Mouse (Mus musculus): ENCODE measurements around the gene Coasy. TPM values are rescaled to one million over a fixed set of nuclear protein-coding genes. Genes with fewer than 3 reads are reported as not detected.
A peak's percentile ranks its signal among the peaks of the same experiment; 100 is the strongest.

The Coasy gene
- polyA plus RNA-seq, 1 experiment from 2014 or later = 54.9 TPM

DNA sequence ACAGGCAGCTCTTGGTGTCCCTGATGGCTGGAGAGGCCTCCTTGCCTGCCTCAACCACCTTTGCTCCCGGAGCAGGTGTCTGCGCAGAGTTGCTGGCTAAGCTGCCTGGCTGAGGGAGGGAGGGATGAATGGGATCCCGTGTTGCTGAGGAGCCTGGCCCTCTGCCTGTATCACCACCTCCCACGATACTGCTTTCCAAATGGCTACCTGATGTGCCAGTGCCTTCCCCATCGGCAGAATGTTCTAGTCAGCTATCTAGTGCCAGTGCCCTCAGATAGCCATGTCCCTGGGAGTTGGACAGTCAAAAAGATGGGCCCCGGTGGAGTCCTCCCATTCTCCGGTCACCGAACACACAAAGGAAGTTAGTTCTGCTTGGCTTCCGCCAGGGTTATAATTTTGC lies 32.0 kb upstream of the Coasy start:
- H3K27me3 ChIP-seq (replicated peaks; ENCODE audit: control insufficient read depth, insufficient read depth, low read length) = no peaks in the 10 kb centered on the region
- H3K9ac ChIP-seq (ENCODE audit: low read length) = no peak overlapping the region
- 86% methylated on average over 9 of the region's 9 CpGs for WGBS
- no peaks in the 10 kb centered on the region for H3K4me1 ChIP-seq (ENCODE audit: control insufficient read depth, insufficient read depth, low read length)
- no peak overlapping the region for H3K4me2 ChIP-seq (ENCODE audit: low read length)
- no peak overlapping the region for H3K27ac ChIP-seq (ENCODE audit: low read depth, low read length)
- H3K36me3 ChIP-seq (ENCODE audit: control insufficient read depth, insufficient read depth, low read length) = peaks cover 89% of the 10 kb centered on the region
- H3K4me3 ChIP-seq (ENCODE audit: low read depth, low read length) = no peak overlapping the region
- ATAC-seq = no peak
- no peak for DNase-seq (ENCODE audit: low spot score)
- no peaks in the 10 kb centered on the region for H3K9me3 ChIP-seq (replicated peaks; ENCODE audit: control insufficient read depth, low read length)

DNA sequence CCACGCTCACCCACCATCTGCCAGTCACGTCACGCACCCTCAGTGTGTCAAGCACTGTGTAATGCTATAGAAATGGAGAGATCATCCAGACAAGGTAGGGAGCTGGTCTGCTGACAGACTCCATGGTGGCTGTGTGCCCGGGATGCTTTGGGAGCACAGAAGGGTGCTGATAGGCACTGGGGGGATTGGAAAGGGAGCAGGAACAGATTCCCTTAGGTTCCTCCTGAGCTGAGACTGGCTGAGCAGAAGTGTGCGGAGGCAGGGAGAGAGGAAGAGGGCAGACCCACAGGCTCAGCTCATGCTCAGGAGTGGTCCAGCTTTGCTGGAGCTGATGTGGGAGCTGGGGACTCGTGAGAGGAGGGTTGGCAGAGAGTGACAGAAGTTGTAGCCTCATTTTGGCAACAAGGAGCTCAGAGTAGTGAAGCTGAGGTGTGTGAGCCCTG lies 31.3 kb upstream of the Coasy start:
- H3K4me1 ChIP-seq (ENCODE audit: control insufficient read depth, insufficient read depth, low read length) = no peaks in the 10 kb centered on the region
- DNase-seq (ENCODE audit: low spot score) (no peak), ATAC-seq (no peak)
- no peak overlapping the region for H3K27ac ChIP-seq (ENCODE audit: low read depth, low read length)
- no peak overlapping the region for H3K4me3 ChIP-seq (ENCODE audit: low read depth, low read length)
- H3K9ac ChIP-seq (ENCODE audit: low read length) = no peak overlapping the region
- H3K36me3 ChIP-seq (ENCODE audit: control insufficient read depth, insufficient read depth, low read length) = peaks cover 89% of the 10 kb centered on the region
- H3K27me3 ChIP-seq (replicated peaks; ENCODE audit: control insufficient read depth, insufficient read depth, low read length) = no peaks in the 10 kb centered on the region
- H3K9me3 ChIP-seq (replicated peaks; ENCODE audit: control insufficient read depth, low read length) = no peaks in the 10 kb centered on the region
- WGBS = 87% methylated on average over 6 of the region's 6 CpGs
- no peak overlapping the region for H3K4me2 ChIP-seq (ENCODE audit: low read length)

DNA sequence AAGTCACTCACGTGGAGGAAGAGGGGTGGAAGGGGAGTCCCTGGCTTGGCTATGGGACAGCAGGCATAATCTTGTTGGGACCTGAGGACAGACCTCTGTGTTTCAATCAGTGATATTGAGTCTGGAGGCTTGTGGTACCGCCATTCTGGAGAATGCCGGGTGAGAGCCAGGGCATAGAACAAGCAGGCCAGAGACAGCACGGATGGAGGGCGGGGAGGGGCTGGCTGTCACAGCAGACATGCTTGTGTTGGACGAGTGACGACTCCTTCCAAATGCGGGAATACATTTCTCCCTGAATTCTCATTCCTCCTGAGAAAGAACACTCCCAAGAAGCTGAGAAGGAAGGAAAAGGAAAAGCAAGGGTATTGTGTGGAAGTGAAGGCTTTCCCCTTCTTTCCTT lies 30.7 kb upstream of the Coasy start:
- no peaks in the 10 kb centered on the region for H3K4me1 ChIP-seq (ENCODE audit: control insufficient read depth, insufficient read depth, low read length)
- H3K4me2 ChIP-seq (ENCODE audit: low read length) = no peak overlapping the region
- H3K9me3 ChIP-seq (replicated peaks; ENCODE audit: control insufficient read depth, low read length) = no peaks in the 10 kb centered on the region
- DNase-seq (ENCODE audit: low spot score) = no peak
- no peak overlapping the region for H3K9ac ChIP-seq (ENCODE audit: low read length)
- WGBS = 75% methylated on average over 8 of the region's 8 CpGs
- ATAC-seq = no peak
- H3K4me3 ChIP-seq (ENCODE audit: low read depth, low read length) = no peak overlapping the region
- no peaks in the 10 kb centered on the region for H3K27me3 ChIP-seq (replicated peaks; ENCODE audit: control insufficient read depth, insufficient read depth, low read length)
- H3K27ac ChIP-seq (ENCODE audit: low read depth, low read length) = no peak overlapping the region
- peaks cover 89% of the 10 kb centered on the region for H3K36me3 ChIP-seq (ENCODE audit: control insufficient read depth, insufficient read depth, low read length)

DNA sequence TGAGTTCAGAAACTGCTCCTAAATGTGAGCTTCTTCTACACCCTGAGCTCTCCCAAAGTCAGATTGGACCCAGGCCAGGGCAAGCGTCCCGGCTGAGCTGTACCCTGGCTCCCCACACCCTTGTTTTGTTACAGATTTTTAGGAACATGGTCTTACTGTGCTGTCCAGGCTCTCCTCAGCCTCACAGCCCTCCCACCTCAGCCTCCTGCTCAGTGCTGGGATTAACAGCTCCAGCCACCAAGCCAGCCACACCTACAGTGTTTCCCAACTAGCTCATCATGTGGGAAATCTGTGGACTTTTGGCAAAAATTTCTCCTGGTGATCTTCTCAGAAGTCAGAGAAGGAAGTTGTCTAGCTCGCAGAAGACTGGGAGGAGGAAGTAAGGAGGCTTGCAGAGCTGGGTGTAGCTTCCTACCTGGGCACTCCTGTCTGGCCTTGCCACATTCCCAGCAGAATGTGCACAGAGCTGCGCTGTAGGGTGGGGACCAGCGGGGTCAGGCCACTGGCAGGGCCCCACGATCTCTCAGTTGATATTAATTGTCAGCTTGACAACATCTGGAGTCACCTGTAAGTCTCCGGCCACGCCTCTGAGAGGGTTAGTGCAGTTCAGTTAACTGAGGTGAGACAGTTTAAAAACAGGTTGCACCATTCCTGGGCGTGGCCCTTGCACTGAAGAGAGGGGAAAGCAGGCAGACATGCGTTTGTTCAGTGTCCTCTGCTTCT lies 29.5 kb upstream of the Coasy start:
- Histone ChIP-seq H3K4me2 (ENCODE audit: low read length) (no peak overlapping the region), H3K27ac (ENCODE audit: low read depth, low read length) (no peak overlapping the region), H3K9ac (ENCODE audit: low read length) (no peak overlapping the region), H3K9me3 (replicated peaks; ENCODE audit: control insufficient read depth, low read length) (no peaks in the 10 kb centered on the region), H3K27me3 (replicated peaks; ENCODE audit: control insufficient read depth, insufficient read depth, low read length) (no peaks in the 10 kb centered on the region), H3K4me1 (ENCODE audit: control insufficient read depth, insufficient read depth, low read length) (no peaks in the 10 kb centered on the region), H3K4me3 (ENCODE audit: low read depth, low read length) (no peak overlapping the region), H3K36me3 (ENCODE audit: control insufficient read depth, insufficient read depth, low read length) (peaks cover 88% of the 10 kb centered on the region)
- no peak for ATAC-seq
- DNase-seq (ENCODE audit: low spot score) = no peak
- WGBS = 95% methylated on average over 10 of the region's 10 CpGs

DNA sequence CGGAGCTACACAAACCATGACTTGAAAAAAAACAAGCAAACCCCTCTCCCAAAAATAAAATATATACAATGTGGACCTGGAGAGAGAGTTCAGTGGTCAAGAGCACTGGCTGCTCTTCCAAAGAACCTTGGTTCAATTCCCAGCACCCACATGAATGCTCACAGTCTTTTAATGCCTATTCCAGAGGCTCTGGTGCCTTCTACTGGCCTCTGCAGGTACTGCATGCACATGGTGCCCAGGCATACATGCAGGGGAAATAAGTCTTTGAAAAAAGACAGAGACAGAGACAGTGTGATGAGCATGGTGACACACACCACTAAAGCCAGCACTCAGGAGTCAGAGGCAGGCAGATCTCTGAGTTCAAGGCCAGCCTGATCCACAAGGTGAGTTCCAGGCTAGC lies 28.4 kb upstream of the Coasy start:
- DNase-seq (ENCODE audit: low spot score) (no peak), ATAC-seq (no peak)
- H3K36me3 ChIP-seq (ENCODE audit: control insufficient read depth, insufficient read depth, low read length) = peaks cover 85% of the 10 kb centered on the region
- no peak overlapping the region for H3K4me3 ChIP-seq (ENCODE audit: low read depth, low read length)
- H3K4me1 ChIP-seq (ENCODE audit: control insufficient read depth, insufficient read depth, low read length) = no peaks in the 10 kb centered on the region
- 93% methylated on average over 1 of the region's 1 CpGs for WGBS
- no peak overlapping the region for H3K27ac ChIP-seq (ENCODE audit: low read depth, low read length)
- no peak overlapping the region for H3K4me2 ChIP-seq (ENCODE audit: low read length)
- H3K9ac ChIP-seq (ENCODE audit: low read length) = no peak overlapping the region
- no peaks in the 10 kb centered on the region for H3K27me3 ChIP-seq (replicated peaks; ENCODE audit: control insufficient read depth, insufficient read depth, low read length)
- no peaks in the 10 kb centered on the region for H3K9me3 ChIP-seq (replicated peaks; ENCODE audit: control insufficient read depth, low read length)

DNA sequence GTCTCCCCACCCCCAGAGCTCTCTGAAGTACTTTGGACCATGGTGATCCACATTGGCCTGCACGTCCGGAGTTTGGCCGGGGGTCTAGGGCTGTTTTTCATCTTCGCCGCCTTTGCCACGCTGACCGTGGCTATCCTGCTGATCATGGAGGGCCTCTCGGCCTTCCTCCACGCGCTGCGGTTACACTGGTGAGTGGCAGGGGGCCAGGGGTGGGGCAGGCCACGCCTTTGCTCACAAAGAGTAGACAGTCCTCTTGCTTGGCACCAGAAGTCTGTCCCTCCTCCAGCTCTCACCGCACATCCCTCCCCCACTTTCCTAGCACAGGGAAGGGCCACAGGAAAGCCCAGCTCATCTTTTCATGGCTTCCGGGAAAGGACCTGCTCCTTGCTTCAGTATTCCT lies 26.9 kb upstream of the Coasy start:
- DNase-seq (ENCODE audit: low spot score) (no peak), ATAC-seq (no peak)
- H3K4me2 ChIP-seq (ENCODE audit: low read length) = no peak overlapping the region
- H3K36me3 ChIP-seq (ENCODE audit: control insufficient read depth, insufficient read depth, low read length) = peaks cover 79% of the 10 kb centered on the region
- H3K27me3 ChIP-seq (replicated peaks; ENCODE audit: control insufficient read depth, insufficient read depth, low read length) = no peaks in the 10 kb centered on the region
- no peak overlapping the region for H3K4me3 ChIP-seq (ENCODE audit: low read depth, low read length)
- H3K4me1 ChIP-seq (ENCODE audit: control insufficient read depth, insufficient read depth, low read length) = no peaks in the 10 kb centered on the region
- no peaks in the 10 kb centered on the region for H3K9me3 ChIP-seq (replicated peaks; ENCODE audit: control insufficient read depth, low read length)
- no peak overlapping the region for H3K9ac ChIP-seq (ENCODE audit: low read length)
- no peak overlapping the region for H3K27ac ChIP-seq (ENCODE audit: low read depth, low read length)
- WGBS = 87% methylated on average over 14 of the region's 14 CpGs

DNA sequence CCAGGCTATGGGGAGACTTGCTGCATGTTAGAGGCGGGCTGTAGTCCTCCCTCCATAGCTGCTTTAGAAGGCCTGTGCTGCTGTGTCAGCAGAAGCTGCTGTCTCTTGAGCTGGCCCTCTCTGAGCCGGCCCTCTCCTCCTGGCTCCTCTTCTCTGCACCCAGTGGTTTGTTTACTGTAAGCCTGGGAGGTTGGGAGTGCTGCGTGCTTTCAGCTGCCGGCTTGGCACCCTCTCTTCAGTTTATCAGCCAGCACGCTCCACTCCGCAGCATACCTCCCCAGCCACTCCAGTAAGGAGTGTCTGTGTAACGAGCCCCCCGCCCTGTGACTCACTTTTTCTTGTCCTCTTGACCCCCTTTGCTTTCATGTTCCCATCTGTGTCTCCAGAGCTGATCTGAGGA lies 25.5 kb upstream of the Coasy start:
- Histone ChIP-seq H3K4me2 (ENCODE audit: low read length) (no peak overlapping the region), H3K27ac (ENCODE audit: low read depth, low read length) (no peak overlapping the region), H3K9me3 (replicated peaks; ENCODE audit: control insufficient read depth, low read length) (no peaks in the 10 kb centered on the region), H3K4me3 (ENCODE audit: low read depth, low read length) (no peak overlapping the region), H3K27me3 (replicated peaks; ENCODE audit: control insufficient read depth, insufficient read depth, low read length) (no peaks in the 10 kb centered on the region), H3K9ac (ENCODE audit: low read length) (no peak overlapping the region), H3K36me3 (ENCODE audit: control insufficient read depth, insufficient read depth, low read length) (peaks cover 78% of the 10 kb centered on the region), H3K4me1 (ENCODE audit: control insufficient read depth, insufficient read depth, low read length) (no peaks in the 10 kb centered on the region)
- no peak for ATAC-seq
- DNase-seq (ENCODE audit: low spot score) = no peak
- 54% methylated on average over 8 of the region's 8 CpGs for WGBS

DNA sequence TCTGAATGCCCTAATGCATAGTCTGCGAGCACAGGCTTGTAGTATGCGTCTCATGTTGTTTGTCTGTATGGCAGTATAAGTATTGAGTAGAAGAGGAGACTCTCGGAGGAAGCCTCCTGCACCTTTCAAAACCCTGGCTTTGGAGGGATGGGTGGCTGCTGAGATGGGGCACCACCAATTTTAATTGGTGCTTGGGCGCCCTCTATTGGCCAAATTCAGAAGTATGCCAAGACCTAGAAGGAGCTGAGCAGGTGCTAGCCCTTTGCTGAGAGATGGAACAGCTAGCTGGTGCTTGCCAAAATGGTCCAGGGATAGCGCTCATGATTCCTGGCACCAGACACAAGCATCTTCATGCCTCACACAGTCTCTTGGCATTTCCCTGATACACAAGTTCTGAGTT lies 24.5 kb upstream of the Coasy start:
- no peaks in the 10 kb centered on the region for H3K27me3 ChIP-seq (replicated peaks; ENCODE audit: control insufficient read depth, insufficient read depth, low read length)
- 29% methylated on average over 5 of the region's 5 CpGs for WGBS
- H3K27ac ChIP-seq (ENCODE audit: low read depth, low read length) = no peak overlapping the region
- no peak overlapping the region for H3K4me3 ChIP-seq (ENCODE audit: low read depth, low read length)
- no peaks in the 10 kb centered on the region for H3K9me3 ChIP-seq (replicated peaks; ENCODE audit: control insufficient read depth, low read length)
- no peak overlapping the region for H3K9ac ChIP-seq (ENCODE audit: low read length)
- no peaks in the 10 kb centered on the region for H3K4me1 ChIP-seq (ENCODE audit: control insufficient read depth, insufficient read depth, low read length)
- peak; percentile 84 for DNase-seq (ENCODE audit: low spot score)
- peak; percentile 65; the same call in 1 of the 2 replicates for ATAC-seq
- H3K36me3 ChIP-seq (ENCODE audit: control insufficient read depth, insufficient read depth, low read length) = peaks cover 78% of the 10 kb centered on the region
- no peak overlapping the region for H3K4me2 ChIP-seq (ENCODE audit: low read length)

DNA sequence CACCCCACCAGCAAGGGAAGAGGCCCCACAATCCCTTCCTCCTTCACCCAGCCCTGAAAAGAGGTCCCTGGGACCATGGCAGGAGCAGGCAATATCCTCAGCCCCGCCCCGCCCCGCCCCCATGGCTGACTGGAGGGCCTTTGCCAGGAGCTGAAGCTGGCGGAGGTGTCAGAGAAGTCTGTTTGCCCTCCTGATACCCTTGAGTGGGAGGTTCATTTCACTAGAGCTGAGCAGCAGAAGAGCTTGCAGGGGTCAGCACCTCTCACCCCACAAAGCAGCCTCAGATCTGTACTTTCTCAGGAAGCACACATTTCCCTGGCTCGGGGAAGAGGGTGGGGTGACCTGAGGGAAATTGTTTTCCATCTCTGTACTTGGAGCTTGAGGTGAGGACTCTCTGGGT lies 23.6 kb upstream of the Coasy start:
- no peak for DNase-seq (ENCODE audit: low spot score)
- Histone ChIP-seq H3K4me1 (ENCODE audit: control insufficient read depth, insufficient read depth, low read length) (no peaks in the 10 kb centered on the region), H3K36me3 (ENCODE audit: control insufficient read depth, insufficient read depth, low read length) (peaks cover 79% of the 10 kb centered on the region), H3K9me3 (replicated peaks; ENCODE audit: control insufficient read depth, low read length) (no peaks in the 10 kb centered on the region), H3K9ac (ENCODE audit: low read length) (no peak overlapping the region), H3K4me2 (ENCODE audit: low read length) (no peak overlapping the region), H3K27ac (ENCODE audit: low read depth, low read length) (no peak overlapping the region), H3K4me3 (ENCODE audit: low read depth, low read length) (no peak overlapping the region), H3K27me3 (replicated peaks; ENCODE audit: control insufficient read depth, insufficient read depth, low read length) (no peaks in the 10 kb centered on the region)
- no peak for ATAC-seq
- WGBS = 80% methylated on average over 5 of the region's 5 CpGs

All from forebrain, embryonic 14.5 days (tissue).